Mouse (Mus musculus): Measurements from ENCODE around the gene Socs2.
A peak's percentile ranks its signal among the peaks of the same experiment; 100 is the strongest.

GRCm38 (mm10) chr10:95417496-95418236, 686 bp upstream of the Socs2 start:
- no peak for TF ChIP-seq TAL1 (conservative IDR thresholded peaks at IDR 0.05; ENCODE audit: low read depth, low read length)
- peak; percentile 33; the same call in 1 of the 2 replicates for TF ChIP-seq CTCF (IDR thresholded peaks at IDR 0.05; ENCODE audit: low read depth, low read length)
- TF ChIP-seq GATA1 (IDR thresholded peaks at IDR 0.05; ENCODE audit: borderline replicate concordance, low read length) = no peak

Data from G1E (cell line).